Mouse (Mus musculus) small intestine, adult 2 months (tissue): Measurements from ENCODE around the gene Cdkl5.

Source experiments
- CTCF ChIP-seq: fragments of 200-500 bp; IDR thresholded peaks from 2 replicates; pipeline ENCODE4 v1.5.1; 2012; ENCODE audit warnings: low read depth, mild to moderate bottlenecking, control low read depth, inconsistent platforms, low read length, moderate library complexity, mixed read lengths; ENCODE audit not compliant: insufficient replicate concordance, insufficient read length; ENCODE audit errors: extremely low read depth
- POLR2A ChIP-seq: fragments of 200-500 bp; IDR thresholded peaks from 2 replicates; pipeline ENCODE4 v1.6.1; 2012; ENCODE audit warnings: low read depth, mild to moderate bottlenecking, control low read depth, inconsistent platforms, low read length, moderate library complexity

DNA sequence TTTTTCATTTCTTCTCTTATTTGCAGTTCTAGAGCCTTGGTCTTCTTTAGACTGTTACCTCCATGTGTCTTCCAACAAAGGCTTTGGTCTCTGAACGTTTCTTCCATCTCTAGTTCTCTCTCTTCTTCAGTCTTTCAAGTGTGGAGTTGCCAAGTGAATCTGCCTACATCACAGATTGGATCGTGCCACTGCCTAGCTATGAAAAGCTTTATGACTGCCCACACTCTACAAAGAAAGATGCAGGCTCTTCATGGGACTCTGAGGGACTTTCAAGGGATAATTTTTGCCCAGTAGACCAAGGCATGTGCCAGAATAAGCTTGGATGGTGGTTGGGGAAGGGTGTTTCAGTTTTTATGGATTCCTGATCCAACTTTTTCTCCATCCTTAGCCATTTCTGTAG, 30.0 kb upstream of the Cdkl5 start:
- TF ChIP-seq CTCF (no peak), POLR2A (no peak)
